Mouse (Mus musculus): Measurements from ENCODE around the gene Slc25a10. TPM values are rescaled to one million over a fixed set of nuclear protein-coding genes. Genes with fewer than 3 reads are reported as not detected.
A peak's percentile ranks its signal among the peaks of the same experiment; 100 is the strongest.

Gene Slc25a10
- polyA plus RNA-seq (2015; fragmentation: Nextera tagmentation; extraction: Ambion mirVana) = 75.4 and 83.4 TPM in 2 replicates

DNA sequence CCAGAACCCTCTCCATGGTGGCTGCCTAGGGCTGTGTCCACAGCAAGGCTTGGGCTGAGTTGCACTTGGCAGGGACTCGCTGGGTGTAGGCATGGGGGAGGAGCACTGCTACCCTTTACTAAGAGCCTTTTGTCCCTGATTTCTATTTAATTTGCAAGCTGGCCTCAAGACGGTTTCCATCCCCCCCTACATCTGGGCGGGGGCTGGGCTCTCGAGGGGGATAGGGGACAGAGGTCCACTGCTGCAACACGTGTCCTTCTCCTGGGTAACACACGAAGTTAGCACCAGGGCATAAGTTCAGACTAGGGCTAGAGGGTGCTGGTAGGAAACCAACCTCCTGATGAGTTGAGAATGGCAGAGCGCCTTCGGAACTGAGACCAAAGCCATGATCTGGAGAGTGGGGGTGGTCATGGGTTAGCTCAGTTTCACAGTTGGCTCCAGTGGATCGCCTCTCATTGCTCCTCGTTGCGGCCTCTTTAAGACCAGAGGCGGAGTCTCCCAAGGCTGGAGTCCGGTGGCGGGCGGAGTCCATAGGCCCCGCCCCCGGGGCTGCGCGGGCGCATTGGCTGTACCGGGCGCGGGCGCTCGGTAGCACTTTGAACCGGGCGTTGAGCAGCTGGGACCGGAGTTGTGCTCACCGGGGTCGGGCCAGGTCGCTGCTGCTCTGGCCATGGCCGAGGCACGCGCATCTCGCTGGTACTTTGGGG is at the start of gene Slc25a10:
TSS of gene Slc25a10 (plus strand) at position 524 of the 707 bp plus-strand sequence.
- Histone ChIP-seq H3K27ac (ENCODE audit: low read length) (peak within 1 kb of the TSS; percentile 71), H3K4me1 (ENCODE audit: insufficient read depth, low read depth, low read length) (peaks cover 9% of the 10 kb centered on the region), H3K9me3 (ENCODE audit: low read length) (no peaks in the 10 kb centered on the region), H3K4me2 (replicated peaks; ENCODE audit: low read depth, low read length) (peak within 1 kb of the TSS; percentile 98), H3K4me3 (ENCODE audit: low read depth, low read length) (peak within 1 kb of the TSS; percentile 76), H3K9ac (replicated peaks; ENCODE audit: low read depth) (peak within 1 kb of the TSS; percentile 57), H3K27me3 (replicated peaks; ENCODE audit: insufficient read depth, low read length) (no peaks in the 10 kb centered on the region), H3K36me3 (ENCODE audit: insufficient read depth, low read length) (peaks cover 18% of the 10 kb centered on the region)
- WGBS = under 1% methylated on average over 26 of the region's 35 CpGs
- DNase-seq (ENCODE audit: low spot score) (peak; percentile 96), ATAC-seq (peak; percentile 90)
- TF ChIP-seq CTCF (IDR thresholded peaks at IDR 0.05) = no peak
- no peak for TF ChIP-seq EP300 (IDR thresholded peaks at IDR 0.05)

DNA sequence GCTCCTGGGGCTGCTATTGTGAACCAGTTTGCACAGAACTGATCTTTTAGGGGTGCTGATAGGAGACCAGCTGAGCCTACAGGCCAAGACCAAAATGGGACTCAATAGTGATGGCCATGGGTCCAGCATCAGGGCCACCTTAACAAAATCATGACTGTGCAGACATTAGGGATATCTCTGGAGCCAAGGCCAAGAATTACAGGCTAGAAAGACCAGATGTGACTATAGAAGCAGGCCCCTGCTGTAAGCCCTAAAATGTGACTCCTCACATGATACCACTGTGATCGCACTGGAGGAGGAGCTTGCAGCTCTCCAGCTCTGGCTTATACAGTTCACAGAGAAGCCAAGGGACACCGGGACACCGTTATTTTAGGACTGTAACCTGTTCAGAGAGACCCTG is 49.3 kb upstream of the Slc25a10 start, which contains the start of gene Tspan10:
TSS of gene Tspan10 (plus strand) at position 301 of the 400 bp plus-strand sequence.
- H3K27me3 ChIP-seq (replicated peaks; ENCODE audit: insufficient read depth, low read length) = no peaks in the 10 kb centered on the region
- no peak within 1 kb of the TSS for H3K27ac ChIP-seq (ENCODE audit: low read length)
- no peaks in the 10 kb centered on the region for H3K36me3 ChIP-seq (ENCODE audit: insufficient read depth, low read length)
- no peak within 1 kb of the TSS for H3K4me2 ChIP-seq (replicated peaks; ENCODE audit: low read depth, low read length)
- no peaks in the 10 kb centered on the region for H3K4me1 ChIP-seq (ENCODE audit: insufficient read depth, low read depth, low read length)
- DNase-seq (ENCODE audit: low spot score) (no peak), ATAC-seq (no peak)
- TF ChIP-seq EP300 (IDR thresholded peaks at IDR 0.05) = no peak
- no peak for TF ChIP-seq CTCF (IDR thresholded peaks at IDR 0.05)
- H3K9ac ChIP-seq (replicated peaks; ENCODE audit: low read depth) = no peak within 1 kb of the TSS
- 93% methylated on average over 3 of the region's 3 CpGs for WGBS
- H3K4me3 ChIP-seq (ENCODE audit: low read depth, low read length) = no peak within 1 kb of the TSS
- H3K9me3 ChIP-seq (ENCODE audit: low read length) = no peaks in the 10 kb centered on the region

DNA sequence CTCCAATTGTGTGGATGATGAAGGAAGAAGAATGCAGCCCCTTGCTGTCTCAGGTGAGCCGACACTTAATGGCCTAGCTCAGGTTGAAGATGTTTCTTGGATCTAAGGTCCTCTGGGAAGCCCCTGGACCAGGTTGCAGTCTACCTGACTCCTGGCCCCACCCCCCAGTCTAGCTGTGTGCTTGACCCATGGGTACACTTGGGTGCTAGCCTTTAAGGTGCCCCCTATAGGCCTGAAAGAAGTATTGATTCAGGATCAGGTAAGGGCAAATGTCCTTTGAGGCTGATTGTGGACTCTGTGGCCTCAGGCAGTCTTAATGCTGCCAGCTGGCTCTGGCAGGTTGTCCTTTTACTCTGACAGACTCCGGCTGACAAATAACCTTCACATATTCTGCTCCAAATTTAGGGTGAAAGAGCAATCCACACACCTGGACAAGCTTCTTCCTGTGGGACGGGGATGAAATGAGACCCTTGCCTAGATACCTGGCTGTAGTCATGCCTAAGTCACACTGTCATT is 48.8 kb upstream of the Slc25a10 start:
- Histone ChIP-seq H3K4me1 (ENCODE audit: insufficient read depth, low read depth, low read length) (no peaks in the 10 kb centered on the region), H3K4me3 (ENCODE audit: low read depth, low read length) (no peak overlapping the region), H3K36me3 (ENCODE audit: insufficient read depth, low read length) (no peaks in the 10 kb centered on the region), H3K9me3 (ENCODE audit: low read length) (no peaks in the 10 kb centered on the region), H3K27me3 (replicated peaks; ENCODE audit: insufficient read depth, low read length) (no peaks in the 10 kb centered on the region), H3K4me2 (replicated peaks; ENCODE audit: low read depth, low read length) (no peak overlapping the region), H3K27ac (ENCODE audit: low read length) (no peak overlapping the region), H3K9ac (replicated peaks; ENCODE audit: low read depth) (no peak overlapping the region)
- WGBS = 83% methylated on average over 3 of the region's 3 CpGs
- TF ChIP-seq EP300 (IDR thresholded peaks at IDR 0.05) (no peak), CTCF (IDR thresholded peaks at IDR 0.05) (no peak)
- ATAC-seq (no peak), DNase-seq (ENCODE audit: low spot score) (no peak)

DNA sequence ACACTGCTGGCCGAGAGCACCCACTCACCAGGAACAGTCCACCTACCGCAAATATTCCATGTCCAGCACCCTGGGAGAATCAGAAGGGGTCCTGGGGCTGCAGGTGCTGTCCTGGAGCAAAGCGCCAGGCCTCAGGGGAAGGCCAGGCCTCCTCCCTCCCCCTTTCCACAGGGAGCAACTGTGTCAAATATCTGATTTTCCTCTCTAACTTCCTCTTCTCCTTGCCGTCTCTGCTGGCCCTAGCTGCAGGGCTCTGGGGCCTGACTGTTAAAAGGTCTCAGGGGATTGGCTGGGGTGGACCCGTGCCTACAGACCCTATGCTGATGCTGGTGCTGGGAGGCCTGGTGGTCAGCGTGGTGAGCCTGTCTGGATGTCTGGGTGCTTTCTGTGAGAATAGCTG is 47.5 kb upstream of the Slc25a10 start:
- Histone ChIP-seq H3K4me2 (replicated peaks; ENCODE audit: low read depth, low read length) (no peak overlapping the region), H3K9me3 (ENCODE audit: low read length) (no peaks in the 10 kb centered on the region), H3K4me3 (ENCODE audit: low read depth, low read length) (no peak overlapping the region), H3K9ac (replicated peaks; ENCODE audit: low read depth) (no peak overlapping the region), H3K27ac (ENCODE audit: low read length) (no peak overlapping the region), H3K4me1 (ENCODE audit: insufficient read depth, low read depth, low read length) (no peaks in the 10 kb centered on the region), H3K27me3 (replicated peaks; ENCODE audit: insufficient read depth, low read length) (no peaks in the 10 kb centered on the region), H3K36me3 (ENCODE audit: insufficient read depth, low read length) (no peaks in the 10 kb centered on the region)
- ATAC-seq = no peak
- WGBS = 56% methylated on average over 6 of the region's 6 CpGs
- DNase-seq (ENCODE audit: low spot score) = no peak
- TF ChIP-seq CTCF (IDR thresholded peaks at IDR 0.05) (no peak), EP300 (IDR thresholded peaks at IDR 0.05) (no peak)

DNA sequence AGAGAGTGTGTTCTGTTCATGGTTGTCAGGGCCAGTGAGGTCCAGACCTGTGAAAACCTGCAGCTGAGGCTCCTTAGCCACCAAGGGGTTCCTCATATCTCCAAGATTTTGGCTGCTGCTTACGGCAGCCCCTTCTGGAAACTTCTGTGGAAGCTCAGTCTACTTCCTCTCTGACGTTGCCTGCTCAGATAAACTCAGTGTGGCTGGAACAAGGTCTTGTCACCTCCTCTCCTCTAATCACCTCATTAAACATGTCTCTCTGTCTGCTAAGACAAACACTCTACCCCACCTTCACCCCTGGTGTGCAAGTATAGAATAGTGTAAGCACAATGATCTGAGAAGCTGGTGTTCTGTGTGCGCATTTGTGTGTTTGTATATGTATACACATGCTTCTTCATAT is 46.2 kb upstream of the Slc25a10 start:
- no peak overlapping the region for H3K27ac ChIP-seq (ENCODE audit: low read length)
- no peaks in the 10 kb centered on the region for H3K36me3 ChIP-seq (ENCODE audit: insufficient read depth, low read length)
- H3K4me1 ChIP-seq (ENCODE audit: insufficient read depth, low read depth, low read length) = no peaks in the 10 kb centered on the region
- no peaks in the 10 kb centered on the region for H3K9me3 ChIP-seq (ENCODE audit: low read length)
- ATAC-seq (no peak), DNase-seq (ENCODE audit: low spot score) (no peak)
- TF ChIP-seq EP300 (IDR thresholded peaks at IDR 0.05) = no peak
- TF ChIP-seq CTCF (IDR thresholded peaks at IDR 0.05) = no peak
- H3K27me3 ChIP-seq (replicated peaks; ENCODE audit: insufficient read depth, low read length) = no peaks in the 10 kb centered on the region
- H3K9ac ChIP-seq (replicated peaks; ENCODE audit: low read depth) = no peak overlapping the region
- H3K4me3 ChIP-seq (ENCODE audit: low read depth, low read length) = no peak overlapping the region
- H3K4me2 ChIP-seq (replicated peaks; ENCODE audit: low read depth, low read length) = no peak overlapping the region
- WGBS = 31% methylated on average over 3 of the region's 3 CpGs

- no peaks in the 10 kb centered on the region for H3K36me3 ChIP-seq (ENCODE audit: insufficient read depth, low read length)
- 68% methylated on average over 7 of the region's 7 CpGs for WGBS
- H3K9me3 ChIP-seq (ENCODE audit: low read length) = no peaks in the 10 kb centered on the region
- DNase-seq (ENCODE audit: low spot score) (no peak), ATAC-seq (no peak)
- TF ChIP-seq EP300 (IDR thresholded peaks at IDR 0.05) = no peak
- no peak for TF ChIP-seq CTCF (IDR thresholded peaks at IDR 0.05)
- no peak overlapping the region for H3K9ac ChIP-seq (replicated peaks; ENCODE audit: low read depth)
- no peaks in the 10 kb centered on the region for H3K27me3 ChIP-seq (replicated peaks; ENCODE audit: insufficient read depth, low read length)
- no peak overlapping the region for H3K4me2 ChIP-seq (replicated peaks; ENCODE audit: low read depth, low read length)
- no peak overlapping the region for H3K4me3 ChIP-seq (ENCODE audit: low read depth, low read length)
- no peak overlapping the region for H3K27ac ChIP-seq (ENCODE audit: low read length)
- H3K4me1 ChIP-seq (ENCODE audit: insufficient read depth, low read depth, low read length) = no peaks in the 10 kb centered on the region
Measured at GRCm38 (mm10) chr11:120447179-120447578, 44.5 kb upstream of the Slc25a10 start.

All from lung, postnatal 0 days (tissue).